Mouse (Mus musculus) urinary bladder, postnatal 25 days (tissue): ENCODE results near the gene Gm10644.

Experiments used
- DNase-seq: peaks from one replicate; pipeline ENCODE4 v3.0.0; 2022; ENCODE audit warnings: low spot score

Gm10644 gene

DNA sequence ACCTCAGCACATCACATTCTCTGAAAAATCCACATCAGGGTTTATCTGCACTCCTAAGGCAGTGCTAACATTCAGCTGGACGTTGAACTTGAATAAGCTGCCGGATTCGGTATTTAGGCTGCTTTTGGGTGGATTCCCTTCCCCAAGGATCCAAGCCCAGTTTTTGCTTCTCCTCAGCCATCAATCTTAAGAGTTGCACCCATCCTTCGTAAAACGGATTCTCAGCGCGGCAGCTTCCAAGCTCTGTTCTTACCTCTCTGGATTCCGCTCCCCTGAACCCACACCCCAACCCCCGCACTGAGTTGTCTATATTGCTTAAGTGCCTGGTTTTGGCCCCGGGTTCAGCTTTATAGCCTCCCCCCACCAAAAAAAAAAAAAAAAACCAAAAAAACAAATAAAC lies 56.5 kb downstream of the Gm10644 start:
- DNase-seq = no peak

DNA sequence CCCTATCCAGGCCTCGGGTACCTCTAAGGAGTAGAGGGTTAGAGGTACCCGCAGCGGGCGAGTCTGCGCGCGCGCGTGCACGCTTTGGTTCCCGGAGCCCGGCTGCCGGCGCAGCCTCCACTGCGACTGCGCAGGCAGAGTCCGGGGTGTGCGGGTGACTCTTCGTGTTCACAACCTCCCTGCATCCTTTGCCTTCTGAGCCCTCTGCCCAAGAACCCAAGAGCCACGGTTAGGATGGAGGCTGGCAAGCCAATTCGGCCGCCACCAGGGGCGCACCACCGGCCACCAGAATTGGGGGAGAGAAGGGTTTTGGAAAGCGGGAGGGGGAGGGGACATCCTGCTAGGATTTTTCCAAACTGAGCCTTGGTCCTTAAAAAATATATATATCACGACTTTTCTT lies 57.8 kb downstream of the Gm10644 start:
- DNase-seq = peak; percentile 32

DNA sequence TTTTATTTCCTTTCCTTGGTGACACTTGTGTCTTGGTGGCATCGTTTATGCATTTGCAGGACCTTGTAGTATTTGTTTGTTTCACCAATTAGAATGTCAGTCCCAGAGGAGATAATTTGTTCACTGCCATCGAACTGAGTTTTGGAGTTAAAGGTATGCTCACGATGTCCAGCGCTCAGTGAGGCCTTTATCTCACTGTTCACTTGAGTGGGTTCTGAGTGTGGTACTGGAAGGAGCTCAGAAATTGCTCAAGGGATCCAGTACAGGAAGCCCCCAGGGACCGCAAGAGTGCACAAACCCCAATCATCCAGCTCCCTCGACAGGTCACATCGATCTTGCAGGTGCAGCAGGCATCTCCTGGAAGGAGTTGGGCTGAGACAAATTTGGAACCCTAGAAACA lies 58.5 kb downstream of the Gm10644 start:
- no peak for DNase-seq

DNA sequence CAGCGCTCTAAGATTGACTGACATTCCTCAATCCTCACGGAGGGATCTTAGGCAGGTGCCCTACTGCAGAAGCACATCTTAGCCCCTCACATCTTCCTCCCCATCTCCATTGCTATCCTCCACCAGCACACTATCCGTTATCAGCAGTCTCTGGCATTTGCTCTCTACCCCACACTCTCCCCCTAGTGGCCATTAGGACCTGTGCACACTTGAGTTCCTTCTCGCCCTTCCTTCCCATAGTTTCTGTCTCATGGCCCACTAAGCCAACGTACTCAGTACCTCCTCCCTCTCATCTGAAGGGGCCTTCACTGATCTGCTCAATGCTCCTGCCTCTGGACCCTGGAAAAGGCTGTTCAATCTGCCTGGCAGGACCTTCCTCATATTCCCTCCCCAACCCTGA lies 59.1 kb downstream of the Gm10644 start:
- DNase-seq = no peak

DNA sequence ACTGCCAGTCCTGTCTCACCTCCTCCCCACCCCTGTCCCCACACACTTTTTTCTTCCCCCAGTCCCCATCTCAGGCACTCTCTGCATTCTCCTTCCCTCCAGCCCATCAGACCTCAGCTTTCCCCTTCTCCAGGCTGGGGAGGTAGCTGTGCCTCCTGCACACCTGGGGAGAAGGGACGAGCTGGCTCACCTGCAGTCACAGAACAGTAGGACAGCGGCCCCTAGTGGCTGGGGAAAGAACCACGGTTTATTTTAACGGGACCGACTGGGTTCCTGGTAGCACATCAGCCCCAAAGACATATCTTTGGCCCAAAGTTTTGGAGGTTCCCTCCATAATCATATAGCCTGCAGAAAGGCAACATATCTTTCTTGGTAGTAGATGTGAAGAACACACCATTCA lies 61.1 kb downstream of the Gm10644 start:
- peak; percentile 82 for DNase-seq

DNA sequence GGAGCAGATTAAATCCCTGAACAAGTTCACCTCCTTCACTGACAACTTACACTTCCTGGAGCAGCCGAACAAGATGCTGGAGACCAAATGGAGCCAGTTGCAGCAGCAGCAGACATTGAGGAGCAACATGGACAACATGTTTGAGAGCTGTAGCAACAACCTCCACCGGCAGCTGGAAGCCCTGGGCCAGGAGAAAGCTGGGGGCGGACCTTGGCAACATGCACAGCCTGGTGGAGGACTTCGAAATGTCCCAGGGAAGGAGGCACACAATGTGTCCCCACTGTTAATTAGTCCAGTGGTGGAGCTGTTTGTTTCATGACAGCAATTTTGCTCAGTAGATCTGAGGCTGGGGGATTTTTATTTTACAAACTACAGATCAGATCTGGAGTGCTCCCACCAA lies 62.9 kb downstream of the Gm10644 start:
- no peak for DNase-seq

DNA sequence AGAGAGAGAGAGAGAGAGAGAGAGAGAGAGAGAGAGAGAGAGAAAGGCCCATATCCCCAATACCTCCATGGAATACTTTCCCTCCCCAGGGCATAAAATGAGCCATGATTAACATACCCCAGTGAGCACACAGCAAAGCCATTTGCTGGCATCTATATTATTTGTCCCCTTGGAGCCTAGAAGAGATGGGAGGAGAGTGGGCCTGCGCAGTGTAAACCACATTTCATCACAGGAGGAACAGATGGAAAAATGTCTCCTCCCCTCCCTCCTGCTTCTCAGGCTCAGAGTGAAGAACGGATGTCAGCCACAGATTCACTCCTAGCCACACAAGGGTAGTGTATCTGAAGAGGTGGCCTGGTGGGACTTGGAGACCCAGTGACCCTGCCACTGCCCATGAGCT lies 66.6 kb downstream of the Gm10644 start:
- DNase-seq = no peak
